Mouse (Mus musculus): ENCODE data around the gene Hmmr. TPM values are rescaled to one million over a fixed set of nuclear protein-coding genes. Genes with fewer than 3 reads are reported as not detected.
A peak's percentile ranks its signal among the peaks of the same experiment; 100 is the strongest.

The Hmmr gene
- total RNA-seq (2015) (69.9 and 71.2 TPM in 2 replicates), total RNA-seq (2017) (78.5 and 84.0 TPM in 2 replicates)

GRCm38 (mm10) chr11:40733339-40734174, at the start of gene Hmmr, which contains the start of gene Nudcd2:
TSS of gene Hmmr (minus strand) at chr11:40733422.
TSS of gene Nudcd2 (plus strand) at chr11:40733667.
- ATAC-seq (ENCODE audit: poor library complexity, severe bottlenecking) = peak; percentile 93

- ATAC-seq (ENCODE audit: poor library complexity, severe bottlenecking) = no peak
Measured at GRCm38 (mm10) chr11:40781857-40782256, 48.6 kb upstream of the Hmmr start.

- peak; percentile 57; the same call in 1 of the 2 replicates for ATAC-seq (ENCODE audit: poor library complexity, severe bottlenecking)
Measured at GRCm38 (mm10) chr11:40775315-40776269, 42.4 kb upstream of the Hmmr start.

- no peak for ATAC-seq (ENCODE audit: poor library complexity, severe bottlenecking)
Measured at GRCm38 (mm10) chr11:40764690-40765089, 31.5 kb upstream of the Hmmr start.

GRCm38 (mm10) chr11:40763395-40763794, 30.2 kb upstream of the Hmmr start:
- peak; percentile 99 for ATAC-seq (ENCODE audit: poor library complexity, severe bottlenecking)

- ATAC-seq (ENCODE audit: poor library complexity, severe bottlenecking) = no peak
Measured at GRCm38 (mm10) chr11:40759896-40760295, 26.7 kb upstream of the Hmmr start.

- ATAC-seq (ENCODE audit: poor library complexity, severe bottlenecking) = no peak
Measured at GRCm38 (mm10) chr11:40755968-40756367, 22.7 kb upstream of the Hmmr start.

- ATAC-seq (ENCODE audit: poor library complexity, severe bottlenecking) = peak; percentile 97
Measured at GRCm38 (mm10) chr11:40755109-40755627, 21.9 kb upstream of the Hmmr start, which contains the start of gene Ccng1. TSS of gene Ccng1 (minus strand) at chr11:40755311.

GRCm38 (mm10) chr11:40754664-40755107, 21.5 kb upstream of the Hmmr start:
- ATAC-seq (ENCODE audit: poor library complexity, severe bottlenecking) = peak; percentile 46

GRCm38 (mm10) chr11:40753836-40754235, 20.6 kb upstream of the Hmmr start:
- no peak for ATAC-seq (ENCODE audit: poor library complexity, severe bottlenecking)

GRCm38 (mm10) chr11:40747716-40748115, 14.5 kb upstream of the Hmmr start:
- ATAC-seq (ENCODE audit: poor library complexity, severe bottlenecking) = no peak

- no peak for ATAC-seq (ENCODE audit: poor library complexity, severe bottlenecking)
Measured at GRCm38 (mm10) chr11:40746361-40746760, 13.1 kb upstream of the Hmmr start.

- no peak for ATAC-seq (ENCODE audit: poor library complexity, severe bottlenecking)
Measured at GRCm38 (mm10) chr11:40744348-40744747, 11.1 kb upstream of the Hmmr start.

- no peak for ATAC-seq (ENCODE audit: poor library complexity, severe bottlenecking)
Measured at GRCm38 (mm10) chr11:40741605-40742262, 8.5 kb upstream of the Hmmr start.

- ATAC-seq (ENCODE audit: poor library complexity, severe bottlenecking) = no peak
Measured at GRCm38 (mm10) chr11:40737369-40737768, 4.1 kb upstream of the Hmmr start.

- no peak for ATAC-seq (ENCODE audit: poor library complexity, severe bottlenecking)
Measured at GRCm38 (mm10) chr11:40734251-40734752, 1.1 kb upstream of the Hmmr start.

- no peak; the same call in 1 of the 2 replicates for ATAC-seq (ENCODE audit: poor library complexity, severe bottlenecking)
Measured at GRCm38 (mm10) chr11:40732997-40733338, 254 bp downstream of the Hmmr start.

- ATAC-seq (ENCODE audit: poor library complexity, severe bottlenecking) = peak; percentile 38
Measured at GRCm38 (mm10) chr11:40718324-40718723, 14.9 kb downstream of the Hmmr start.

- no peak for ATAC-seq (ENCODE audit: poor library complexity, severe bottlenecking)
Measured at GRCm38 (mm10) chr11:40715524-40715923, 17.7 kb downstream of the Hmmr start.

- ATAC-seq (ENCODE audit: poor library complexity, severe bottlenecking) = no peak
Measured at GRCm38 (mm10) chr11:40713858-40714257, 19.4 kb downstream of the Hmmr start.
